Mouse (Mus musculus) kidney, adult 11 months (tissue): ENCODE results near the gene Sh2d3c.

Source experiments
- DNase-seq: peaks from one replicate; pipeline ENCODE4 v3.0.0; 2022

The Sh2d3c gene

GRCm38 (mm10) chr2:32727435-32727834 is 6.6 kb downstream of the Sh2d3c start:
- peak; percentile 98 for DNase-seq

GRCm38 (mm10) chr2:32728463-32728862 is 7.6 kb downstream of the Sh2d3c start:
- DNase-seq = peak; percentile 77

GRCm38 (mm10) chr2:32729547-32729946 is 8.7 kb downstream of the Sh2d3c start:
- DNase-seq = no peak

GRCm38 (mm10) chr2:32730854-32731253 is 10.0 kb downstream of the Sh2d3c start:
- no peak for DNase-seq

- DNase-seq = no peak
Observed at GRCm38 (mm10) chr2:32731911-32732310, 11.1 kb downstream of the Sh2d3c start.

- no peak for DNase-seq
Observed at GRCm38 (mm10) chr2:32732695-32733094, 11.8 kb downstream of the Sh2d3c start.

- no peak for DNase-seq
Observed at GRCm38 (mm10) chr2:32734480-32734879, 13.6 kb downstream of the Sh2d3c start.

GRCm38 (mm10) chr2:32734933-32735332 is 14.1 kb downstream of the Sh2d3c start:
- peak; percentile 77 for DNase-seq

GRCm38 (mm10) chr2:32736306-32736829 is 15.5 kb downstream of the Sh2d3c start:
- no peak for DNase-seq

- DNase-seq = no peak
Observed at GRCm38 (mm10) chr2:32737008-32737407, 16.2 kb downstream of the Sh2d3c start.

GRCm38 (mm10) chr2:32739311-32739710 is 18.5 kb downstream of the Sh2d3c start:
- no peak for DNase-seq

- DNase-seq = no peak
Observed at GRCm38 (mm10) chr2:32740916-32741272, 20.0 kb downstream of the Sh2d3c start, which contains the start of gene 6330409D20Rik. 6330409D20Rik (minus strand) TSS chr2:32741016.

- no peak for DNase-seq
Observed at GRCm38 (mm10) chr2:32741273-32742172, 20.7 kb downstream of the Sh2d3c start.

- no peak for DNase-seq
Observed at GRCm38 (mm10) chr2:32742173-32742531, 21.3 kb downstream of the Sh2d3c start.

- no peak for DNase-seq
Observed at GRCm38 (mm10) chr2:32744272-32744982, 23.6 kb downstream of the Sh2d3c start.

GRCm38 (mm10) chr2:32749082-32749481 is 28.2 kb downstream of the Sh2d3c start:
- no peak for DNase-seq

GRCm38 (mm10) chr2:32750199-32750598 is 29.3 kb downstream of the Sh2d3c start:
- no peak for DNase-seq

GRCm38 (mm10) chr2:32750887-32751664 is 30.2 kb downstream of the Sh2d3c start:
- peak; percentile 91 for DNase-seq

- no peak for DNase-seq
Observed at GRCm38 (mm10) chr2:32751665-32752033, 30.8 kb downstream of the Sh2d3c start.

- DNase-seq = no peak
Observed at GRCm38 (mm10) chr2:32752181-32752580, 31.3 kb downstream of the Sh2d3c start.

- no peak for DNase-seq
Observed at GRCm38 (mm10) chr2:32756674-32757055, 35.8 kb downstream of the Sh2d3c start.

- DNase-seq = peak; percentile 98
Observed at GRCm38 (mm10) chr2:32757056-32757845, 36.4 kb downstream of the Sh2d3c start, which contains the start of gene Tor2a. Tor2a (plus strand) TSS chr2:32757234.
